Mouse (Mus musculus) kidney, postnatal 0 days (tissue): ENCODE measurements around the gene Fads2. TPM values are rescaled to one million over a fixed set of nuclear protein-coding genes. Genes with fewer than 3 reads are reported as not detected.

Experiments used
- ATAC-seq: fragments of 200-750 bp; cut with Nextera tagmentation; replicated peaks from 2 replicates; pipeline ENCODE4 v1.8.0; 2017; ENCODE audit warnings: low read depth, moderate number of reproducible peaks, moderate TSS enrichment, moderate library complexity; ENCODE audit not compliant: low FRiP score
- DNase-seq: peaks from one replicate; pipeline ENCODE4 v3.0.0-alpha.2; 2016; ENCODE audit warnings: low spot score
- H3K27ac ChIP-seq: fragments of 300-500 bp; sonication (generic); 2 replicates; pipeline ENCODE4 v1.5.1; 2014; ENCODE audit warnings: mild to moderate bottlenecking
- H3K27me3 ChIP-seq: fragments of 300-500 bp; sonication (generic); 2 replicates; pipeline ENCODE4 v1.6.1; 2014; ENCODE audit warnings: low read length, mixed read lengths; ENCODE audit not compliant: insufficient read depth
- H3K36me3 ChIP-seq: fragments of 300-500 bp; sonication (generic); 2 replicates; pipeline ENCODE4 v1.6.1; 2014; ENCODE audit warnings: low read length, mixed read lengths; ENCODE audit not compliant: insufficient read depth
- H3K4me1 ChIP-seq: fragments of 300-500 bp; sonication (generic); replicated peaks from 2 replicates; pipeline ENCODE4 v1.6.1; 2014; ENCODE audit warnings: antibody characterized with exemption, low read length, mixed read lengths; ENCODE audit not compliant: insufficient read depth
- H3K4me2 ChIP-seq: fragments of 300-500 bp; sonication (generic); 2 replicates; pipeline ENCODE4 v1.6.1; 2014; ENCODE audit warnings: mild to moderate bottlenecking, low read length, moderate library complexity, mixed read lengths
- H3K4me3 ChIP-seq: fragments of 300-500 bp; sonication (generic); replicated peaks from 2 replicates; pipeline ENCODE4 v1.5.1; 2014; ENCODE audit warnings: low read depth, low read length
- H3K9ac ChIP-seq: fragments of 300-500 bp; sonication (generic); 2 replicates; pipeline ENCODE4 v1.6.1; 2014; ENCODE audit warnings: low read depth, low read length
- H3K9me3 ChIP-seq: fragments of 300-500 bp; sonication (generic); replicated peaks from 2 replicates; pipeline ENCODE4 v1.6.1; 2016; ENCODE audit warnings: low read length, inconsistent platforms, mixed read lengths
- CTCF ChIP-seq: IDR thresholded peaks from 2 replicates; pipeline ENCODE4 v1.5.1; 2016; ENCODE audit warnings: antibody characterized with exemption, low read depth, mild to moderate bottlenecking, moderate library complexity
- WGBS: fragments of 180-500 bp; shearing (Covaris S2); extraction: QIAGEN DNeasy Blood & Tissue Kit; methylation state at CpG from one replicate; pipeline ENCODE4 v1.1.7; 2014; 5-methylcytosine and 5-hydroxymethylcytosine counted together
- polyA plus RNA-seq: library from polyadenylated mRNA; unstranded; fragments of >200 nt; fragmentation: Nextera tagmentation; extraction: Ambion mirVana; gene quantifications from 2 replicates; pipeline ENCODE4 v1.2.1, GENCODE M21; 2015

Gene Fads2
- polyA plus RNA-seq, 1 experiment from 2014 or later: 37.1 TPM

- DNase-seq (no peak), ATAC-seq (no peak)
- Histone ChIP-seq H3K9ac (peak overlapping the region; percentile 59; the same call in 1 of the 2 replicates), H3K27ac (no peak overlapping the region), H3K4me3 (peak overlapping the region; percentile 40), H3K4me2 (peak overlapping the region; percentile 67), H3K36me3 (no peaks in the 10 kb centered on the region), H3K27me3 (no peaks in the 10 kb centered on the region), H3K4me1 (peaks cover 12% of the 10 kb centered on the region; the same call in 1 of the 2 replicates), H3K9me3 (no peaks in the 10 kb centered on the region)
- TF ChIP-seq CTCF: no peak
- 48% methylated on average over 6 of the region's 6 CpGs for WGBS
These were observed 59.3 kb downstream of the Fads2 start for GRCm38 (mm10) chr19:10042232-10042631.

GRCm38 (mm10) chr19:10041388-10042148 lies 60.0 kb downstream of the Fads2 start, which contains the start of gene Fads3:
TSS of gene Fads3 (plus strand) at chr19:10041569.
- ATAC-seq: peak; percentile 74
- Histone ChIP-seq H3K4me1 (peaks cover 12% of the 10 kb centered on the region; the same call in 1 of the 2 replicates), H3K27me3 (no peaks in the 10 kb centered on the region), H3K4me2 (peak within 1 kb of the TSS; percentile 67), H3K9ac (peak within 1 kb of the TSS; percentile 59), H3K9me3 (no peaks in the 10 kb centered on the region), H3K4me3 (peak within 1 kb of the TSS; percentile 40), H3K27ac (no peak within 1 kb of the TSS), H3K36me3 (no peaks in the 10 kb centered on the region)
- DNase-seq: peak; percentile 88
- peak; percentile 17 for TF ChIP-seq CTCF
- under 1% methylated on average over 62 of the region's 69 CpGs for WGBS

- H3K4me1 ChIP-seq: peaks cover 12% of the 10 kb centered on the region; the same call in 1 of the 2 replicates
- WGBS: 10% methylated on average over 19 of the region's 20 CpGs
- no peak for DNase-seq
These were observed 60.6 kb downstream of the Fads2 start for GRCm38 (mm10) chr19:10040866-10041387.

GRCm38 (mm10) chr19:10039615-10040014 lies 61.9 kb downstream of the Fads2 start:
- peak; percentile 36 for DNase-seq
- no peak overlapping the region for H3K4me2 ChIP-seq
- 90% methylated on average over 2 of the region's 2 CpGs for WGBS
- H3K36me3 ChIP-seq: no peaks in the 10 kb centered on the region
- ATAC-seq: no peak
- H3K27ac ChIP-seq: no peak overlapping the region
- no peaks in the 10 kb centered on the region for H3K9me3 ChIP-seq
- no peak overlapping the region for H3K9ac ChIP-seq
- peak; percentile 71 for TF ChIP-seq CTCF
- peaks cover 12% of the 10 kb centered on the region; the same call in 1 of the 2 replicates for H3K4me1 ChIP-seq
- H3K4me3 ChIP-seq: no peak overlapping the region
- no peaks in the 10 kb centered on the region for H3K27me3 ChIP-seq

More at GRCm38 (mm10) chr19:10040866-10041387, 60.6 kb downstream of the Fads2 start:
- Histone ChIP-seq H3K9ac (peak overlapping the region; percentile 59), H3K9me3 (no peaks in the 10 kb centered on the region), H3K4me2 (peak overlapping the region; percentile 67), H3K36me3 (no peaks in the 10 kb centered on the region), H3K4me3 (peak overlapping the region; percentile 40), H3K27ac (no peak overlapping the region), H3K27me3 (no peaks in the 10 kb centered on the region)
- no peak for TF ChIP-seq CTCF
- ATAC-seq: no peak; the same call in 1 of the 2 replicates

- Histone ChIP-seq H3K27ac (peak overlapping the region; percentile 63), H3K4me1 (peaks cover 12% of the 10 kb centered on the region; the same call in 1 of the 2 replicates), H3K36me3 (no peaks in the 10 kb centered on the region), H3K27me3 (no peaks in the 10 kb centered on the region), H3K9me3 (no peaks in the 10 kb centered on the region), H3K4me3 (no peak overlapping the region), H3K4me2 (no peak overlapping the region; the same call in 1 of the 2 replicates), H3K9ac (0 out of 2 replicates have a peak overlapping the region, but pooled peaks have one; percentile 13)
- DNase-seq (peak; percentile 61), ATAC-seq (no peak)
- no peak for TF ChIP-seq CTCF
- WGBS: 7% methylated on average over 3 of the region's 3 CpGs
These were observed 62.6 kb downstream of the Fads2 start for GRCm38 (mm10) chr19:10038910-10039309.

- ATAC-seq: no peak
- Histone ChIP-seq H3K27me3 (no peaks in the 10 kb centered on the region), H3K4me1 (peaks cover 7% of the 10 kb centered on the region; the same call in 1 of the 2 replicates), H3K9me3 (no peaks in the 10 kb centered on the region), H3K9ac (no peak overlapping the region), H3K4me2 (no peak overlapping the region), H3K36me3 (no peaks in the 10 kb centered on the region), H3K4me3 (no peak overlapping the region), H3K27ac (peak overlapping the region; percentile 63)
- 76% methylated on average over 3 of the region's 3 CpGs for WGBS
- no peak for TF ChIP-seq CTCF
- no peak for DNase-seq
These were observed 63.2 kb downstream of the Fads2 start for GRCm38 (mm10) chr19:10038364-10038763.
